In genomic region chr10:60078561-60078917, GRCm38 (mm10) we compare ENCODE assay signal across 9 mouse cellular contexts. TPM values are rescaled to one million over a fixed set of nuclear protein-coding genes. Genes with fewer than 3 reads are reported as not detected.
DNase-seq lines count a peak whose midpoint lies in the region; ATAC-seq and TF ChIP-seq lines count a peak whose summit lies in the region.
"Had no signal": no experiment of that assay in that cellular context is flagged by ENCODE, and none has a peak within 500 bp of the region (broad histone marks: within the 10 kb centered on the region; RNA-seq: fewer than 3 reads in every experiment).

No protein-coding gene starts in this region.

- H3K4me1 ChIP-seq in megakaryocyte, embryonic 14.5 days: peaks cover 84% of the 10 kb centered on the region
- peaks cover 23% of the 10 kb centered on the region; the same call in 1 of the 2 replicates for H3K4me1 ChIP-seq in hindbrain, postnatal 0 days (ENCODE audit: insufficient read depth, low read length)

- DNase-seq in adrenal gland, postnatal 25 days: peak; percentile 90
- peak; percentile 30 to 31 for DNase-seq in gastrocnemius, adult 8-10 months (ENCODE audit: low spot score in 2 of 2)
- peak; percentile 61 for DNase-seq in hindbrain, postnatal 0 days (ENCODE audit: low spot score)
- DNase-seq in lung, postnatal 10 days: peak; percentile 64
- no peak for DNase-seq in thymus, adult 18-20 months
- DNase-seq in thymus, postnatal 25 days: no peak

- no peak overlapping the region for H3K9ac ChIP-seq in hindbrain, postnatal 0 days (replicated peaks; ENCODE audit: low read length)
- H3K9ac ChIP-seq: limb, embryonic 15.5 days had no signal

- H3K27me3 ChIP-seq in megakaryocyte, embryonic 14.5 days (replicated peaks): no peaks in the 10 kb centered on the region
- no peaks in the 10 kb centered on the region for H3K27me3 ChIP-seq in hindbrain, postnatal 0 days (ENCODE audit: insufficient read depth, low read length)
- H3K27me3 ChIP-seq: limb, embryonic 15.5 days had no signal

- H3K4me3 ChIP-seq in megakaryocyte, embryonic 14.5 days (replicated peaks): peak overlapping the region; percentile 88
- no peak overlapping the region for H3K4me3 ChIP-seq in hindbrain, postnatal 0 days (ENCODE audit: low read length)
- H3K4me3 ChIP-seq: limb, embryonic 15.5 days had no signal

- WGBS in hindbrain, postnatal 0 days: 50% methylated on average over 5 of the region's 5 CpGs

- peaks cover 36% of the 10 kb centered on the region for H3K36me3 ChIP-seq in megakaryocyte, embryonic 14.5 days (replicated peaks; ENCODE audit: low read length)
- H3K36me3 ChIP-seq in hindbrain, postnatal 0 days (ENCODE audit: insufficient read depth, low read length): no peaks in the 10 kb centered on the region; the same call in 1 of the 2 replicates
- H3K36me3 ChIP-seq: limb, embryonic 15.5 days had no signal

- no peak for TF ChIP-seq CTCF in hindbrain, postnatal 0 days (IDR thresholded peaks at IDR 0.05; ENCODE audit: low read depth)

- H3K9me3 ChIP-seq in megakaryocyte, embryonic 14.5 days: no peaks in the 10 kb centered on the region
- no peaks in the 10 kb centered on the region for H3K9me3 ChIP-seq in hindbrain, postnatal 0 days (ENCODE audit: low read length)
- H3K9me3 ChIP-seq: limb, embryonic 15.5 days had no signal

- H3K27ac ChIP-seq in hindbrain, postnatal 0 days: no peak overlapping the region
- H3K27ac ChIP-seq: limb, embryonic 15.5 days had no signal

- no peak overlapping the region for H3K4me2 ChIP-seq in hindbrain, postnatal 0 days (ENCODE audit: low read depth, low read length)
- H3K4me2 ChIP-seq: limb, embryonic 15.5 days had no signal

- ATAC-seq in megakaryocyte, adult 5-6 weeks (ENCODE audit: poor library complexity, severe bottlenecking): no peak
- no peak for ATAC-seq in hindbrain, postnatal 0 days

RNA-seq across cellular contexts. Expression of gene Spock2, which starts 27.5 kb away (rescaled TPM):
- 3.1 and 5.4 TPM in 2 replicates for polyA plus RNA-seq in megakaryocyte, embryonic 14.5 days (2012; ENCODE audit: insufficient read depth, low replicate concordance)
- 0.11 and 0.20 TPM in 2 replicates for total RNA-seq in megakaryocyte, adult 5-6 weeks (2015)
- total RNA-seq in megakaryocyte, adult 5-6 weeks (2017): 0.04 and 0.07 TPM in 2 replicates
- 27.3 and 35.2 TPM in 2 replicates for total RNA-seq in adrenal gland, postnatal 25 days (2021)
- total RNA-seq in gastrocnemius, adult 8-10 months (2022): 1 to 10 TPM; 2.8 to 7.0 (median 5.4) TPM
- total RNA-seq in hindbrain, postnatal 0 days (2014; rRNA removed): 283 and 297 TPM in 2 replicates
- 98.0 and 106 TPM in 2 replicates for polyA plus RNA-seq in hindbrain, postnatal 0 days (2015; fragmentation: Nextera tagmentation; extraction: Ambion mirVana)

Comparison
In these comparisons a context has a peak if more than half of its experiments do, and no peak if none do; other contexts are left out.
1. DNase-seq: peak in adrenal gland, postnatal 25 days (single experiment), gastrocnemius, adult 8-10 months (2 of 2), hindbrain, postnatal 0 days (single experiment) and lung, postnatal 10 days (single experiment); none in thymus, adult 18-20 months (0 of 2) and thymus, postnatal 25 days (single experiment).